Mouse (Mus musculus): Measurements from ENCODE around the gene Esd. TPM values are rescaled to one million over a fixed set of nuclear protein-coding genes. Genes with fewer than 3 reads are reported as not detected.

Esd gene
- polyA plus RNA-seq, 1 experiment from 2014 or later, result 318 TPM

Other genes with a start within 250 kb of the Esd start
- gene Htr2a, start 91.5 kb upstream of the Esd start, polyA plus RNA-seq (2016; fragmentation: Nextera tagmentation; extraction: Ambion mirVana), result 0.12 and 0.26 TPM in 2 replicates
- 6.4 and 6.5 TPM in 2 replicates for gene Lrch1, start 215.6 kb downstream of the Esd start, polyA plus RNA-seq (2016; fragmentation: Nextera tagmentation; extraction: Ambion mirVana)